Mouse (Mus musculus): ENCODE data around the gene Cdk12.

- TF ChIP-seq TAL1 (IDR thresholded peaks at IDR 0.05; ENCODE audit: low read length) (no peak), GATA1 (IDR thresholded peaks at IDR 0.05; ENCODE audit: low read length) (no peak)
Observed at GRCm38 (mm10) chr11:98253807-98254206, 50.9 kb downstream of the Cdk12 start.

Data from erythroblast, embryonic 14.5 days (primary cell).